Mouse (Mus musculus): ENCODE results near the gene Gmnn. TPM values are rescaled to one million over a fixed set of nuclear protein-coding genes. Genes with fewer than 3 reads are reported as not detected.
A peak's percentile ranks its signal among the peaks of the same experiment; 100 is the strongest.

Gene Gmnn
- polyA plus RNA-seq, 1 experiment = 53.3 TPM

GRCm38 (mm10) chr13:24735608-24736131 lies 26.1 kb downstream of the Gmnn start:
- Histone ChIP-seq H3K27ac (replicated peaks; ENCODE audit: low read depth, low read length) (no peak overlapping the region), H3K4me3 (ENCODE audit: insufficient read depth, low read depth, low read length) (no peak overlapping the region), H3K4me1 (ENCODE audit: control insufficient read depth, insufficient read depth, insufficient read length, low read length) (no peaks in the 10 kb centered on the region)

GRCm38 (mm10) chr13:24734502-24734901 lies 27.2 kb downstream of the Gmnn start:
- Histone ChIP-seq H3K4me3 (ENCODE audit: insufficient read depth, low read depth, low read length) (no peak overlapping the region), H3K27ac (replicated peaks; ENCODE audit: low read depth, low read length) (no peak overlapping the region), H3K4me1 (ENCODE audit: control insufficient read depth, insufficient read depth, insufficient read length, low read length) (no peaks in the 10 kb centered on the region)

- H3K4me1 ChIP-seq (ENCODE audit: control insufficient read depth, insufficient read depth, insufficient read length, low read length) = no peaks in the 10 kb centered on the region
- H3K27ac ChIP-seq (replicated peaks; ENCODE audit: low read depth, low read length) = no peak overlapping the region
- no peak overlapping the region for H3K4me3 ChIP-seq (ENCODE audit: insufficient read depth, low read depth, low read length)
Observed at GRCm38 (mm10) chr13:24729128-24729527, 32.6 kb downstream of the Gmnn start.

GRCm38 (mm10) chr13:24724395-24724759 lies 37.3 kb downstream of the Gmnn start:
- no peaks in the 10 kb centered on the region for H3K4me1 ChIP-seq (ENCODE audit: control insufficient read depth, insufficient read depth, insufficient read length, low read length)
- H3K27ac ChIP-seq (replicated peaks; ENCODE audit: low read depth, low read length) = no peak overlapping the region
- H3K4me3 ChIP-seq (ENCODE audit: insufficient read depth, low read depth, low read length) = no peak overlapping the region

GRCm38 (mm10) chr13:24723699-24724394 lies 37.9 kb downstream of the Gmnn start:
- Histone ChIP-seq H3K4me1 (ENCODE audit: control insufficient read depth, insufficient read depth, insufficient read length, low read length) (no peaks in the 10 kb centered on the region), H3K4me3 (ENCODE audit: insufficient read depth, low read depth, low read length) (no peak overlapping the region), H3K27ac (replicated peaks; ENCODE audit: low read depth, low read length) (no peak overlapping the region)

- Histone ChIP-seq H3K4me1 (ENCODE audit: control insufficient read depth, insufficient read depth, insufficient read length, low read length) (no peaks in the 10 kb centered on the region), H3K27ac (replicated peaks; ENCODE audit: low read depth, low read length) (no peak overlapping the region), H3K4me3 (ENCODE audit: insufficient read depth, low read depth, low read length) (no peak overlapping the region)
Observed at GRCm38 (mm10) chr13:24721502-24721901, 40.2 kb downstream of the Gmnn start.

- no peak overlapping the region for H3K27ac ChIP-seq (replicated peaks; ENCODE audit: low read depth, low read length)
- H3K4me1 ChIP-seq (ENCODE audit: control insufficient read depth, insufficient read depth, insufficient read length, low read length) = no peaks in the 10 kb centered on the region
- no peak overlapping the region for H3K4me3 ChIP-seq (ENCODE audit: insufficient read depth, low read depth, low read length)
Observed at GRCm38 (mm10) chr13:24717677-24718076, 44.0 kb downstream of the Gmnn start.

GRCm38 (mm10) chr13:24716441-24716840 lies 45.3 kb downstream of the Gmnn start:
- H3K4me3 ChIP-seq (ENCODE audit: insufficient read depth, low read depth, low read length) = no peak overlapping the region
- H3K27ac ChIP-seq (replicated peaks; ENCODE audit: low read depth, low read length) = no peak overlapping the region
- H3K4me1 ChIP-seq (ENCODE audit: control insufficient read depth, insufficient read depth, insufficient read length, low read length) = no peaks in the 10 kb centered on the region

GRCm38 (mm10) chr13:24715601-24716000 lies 46.1 kb downstream of the Gmnn start:
- H3K4me1 ChIP-seq (ENCODE audit: control insufficient read depth, insufficient read depth, insufficient read length, low read length) = no peaks in the 10 kb centered on the region
- no peak overlapping the region for H3K27ac ChIP-seq (replicated peaks; ENCODE audit: low read depth, low read length)
- H3K4me3 ChIP-seq (ENCODE audit: insufficient read depth, low read depth, low read length) = no peak overlapping the region

- Histone ChIP-seq H3K4me1 (ENCODE audit: control insufficient read depth, insufficient read depth, insufficient read length, low read length) (no peaks in the 10 kb centered on the region), H3K27ac (replicated peaks; ENCODE audit: low read depth, low read length) (no peak overlapping the region), H3K4me3 (ENCODE audit: insufficient read depth, low read depth, low read length) (no peak overlapping the region)
Observed at GRCm38 (mm10) chr13:24714360-24714885, 47.3 kb downstream of the Gmnn start.

- H3K4me3 ChIP-seq (ENCODE audit: insufficient read depth, low read depth, low read length) = 0 out of 2 replicates have a peak overlapping the region, but pooled peaks have one; percentile 21
- H3K4me1 ChIP-seq (ENCODE audit: control insufficient read depth, insufficient read depth, insufficient read length, low read length) = no peaks in the 10 kb centered on the region
- no peak overlapping the region for H3K27ac ChIP-seq (replicated peaks; ENCODE audit: low read depth, low read length)
Observed at GRCm38 (mm10) chr13:24713434-24714000, 48.2 kb downstream of the Gmnn start.

GRCm38 (mm10) chr13:24712581-24713130 lies 49.1 kb downstream of the Gmnn start:
- no peak overlapping the region for H3K4me3 ChIP-seq (ENCODE audit: insufficient read depth, low read depth, low read length)
- no peaks in the 10 kb centered on the region for H3K4me1 ChIP-seq (ENCODE audit: control insufficient read depth, insufficient read depth, insufficient read length, low read length)
- H3K27ac ChIP-seq (replicated peaks; ENCODE audit: low read depth, low read length) = no peak overlapping the region

- no peak overlapping the region for H3K4me3 ChIP-seq (ENCODE audit: insufficient read depth, low read depth, low read length)
- no peaks in the 10 kb centered on the region for H3K4me1 ChIP-seq (ENCODE audit: control insufficient read depth, insufficient read depth, insufficient read length, low read length)
- peak overlapping the region; percentile 15; the same call in 1 of the 2 replicates for H3K27ac ChIP-seq (replicated peaks; ENCODE audit: low read depth, low read length)
Observed at GRCm38 (mm10) chr13:24710968-24711367, 50.8 kb downstream of the Gmnn start.

- Histone ChIP-seq H3K4me1 (ENCODE audit: control insufficient read depth, insufficient read depth, insufficient read length, low read length) (no peaks in the 10 kb centered on the region), H3K27ac (replicated peaks; ENCODE audit: low read depth, low read length) (no peak overlapping the region), H3K4me3 (ENCODE audit: insufficient read depth, low read depth, low read length) (no peak overlapping the region)
Observed at GRCm38 (mm10) chr13:24709656-24710396, 51.9 kb downstream of the Gmnn start.

- H3K27ac ChIP-seq (replicated peaks; ENCODE audit: low read depth, low read length) = no peak overlapping the region
- no peaks in the 10 kb centered on the region for H3K4me1 ChIP-seq (ENCODE audit: control insufficient read depth, insufficient read depth, insufficient read length, low read length)
- no peak overlapping the region for H3K4me3 ChIP-seq (ENCODE audit: insufficient read depth, low read depth, low read length)
Observed at GRCm38 (mm10) chr13:24702128-24702527, 59.6 kb downstream of the Gmnn start.

Measured in brown adipose tissue, adult 24 weeks (tissue).